Mouse (Mus musculus): ENCODE data around the gene Fam53b.

Gene Fam53b

GRCm38 (mm10) chr7:132790447-132791219 lies 23.1 kb downstream of the Fam53b start:
- no peak for DNase-seq (ENCODE audit: low read depth in 1 of 2, low spot score in 2 of 2)

- DNase-seq (ENCODE audit: low read depth in 1 of 2, low spot score in 2 of 2): no peak
These were observed 24.9 kb downstream of the Fam53b start for GRCm38 (mm10) chr7:132788826-132789225.

GRCm38 (mm10) chr7:132787496-132788190 lies 26.0 kb downstream of the Fam53b start:
- DNase-seq (ENCODE audit: low read depth in 1 of 2, low spot score in 2 of 2): no peak

GRCm38 (mm10) chr7:132787022-132787421 lies 26.7 kb downstream of the Fam53b start:
- no peak for DNase-seq (ENCODE audit: low read depth in 1 of 2, low spot score in 2 of 2)

GRCm38 (mm10) chr7:132786522-132786921 lies 27.2 kb downstream of the Fam53b start:
- no peak for DNase-seq (ENCODE audit: low read depth in 1 of 2, low spot score in 2 of 2)

- no peak for DNase-seq (ENCODE audit: low read depth in 1 of 2, low spot score in 2 of 2)
These were observed 27.7 kb downstream of the Fam53b start for GRCm38 (mm10) chr7:132786011-132786410.

- no peak for DNase-seq (ENCODE audit: low read depth in 1 of 2, low spot score in 2 of 2)
These were observed 29.6 kb downstream of the Fam53b start for GRCm38 (mm10) chr7:132784101-132784500.

- no peak for DNase-seq (ENCODE audit: low read depth in 1 of 2, low spot score in 2 of 2)
These were observed 31.8 kb downstream of the Fam53b start for GRCm38 (mm10) chr7:132781850-132782249.

GRCm38 (mm10) chr7:132781130-132781814 lies 32.4 kb downstream of the Fam53b start:
- no peak for DNase-seq (ENCODE audit: low read depth in 1 of 2, low spot score in 2 of 2)

GRCm38 (mm10) chr7:132780611-132781010 lies 33.1 kb downstream of the Fam53b start:
- DNase-seq (ENCODE audit: low read depth in 1 of 2, low spot score in 2 of 2): no peak

- no peak for DNase-seq (ENCODE audit: low read depth in 1 of 2, low spot score in 2 of 2)
These were observed 35.1 kb downstream of the Fam53b start for GRCm38 (mm10) chr7:132778630-132779029.

GRCm38 (mm10) chr7:132777728-132778453 lies 35.8 kb downstream of the Fam53b start:
- no peak for DNase-seq (ENCODE audit: low read depth in 1 of 2, low spot score in 2 of 2)

- no peak for DNase-seq (ENCODE audit: low read depth in 1 of 2, low spot score in 2 of 2)
These were observed 36.6 kb downstream of the Fam53b start for GRCm38 (mm10) chr7:132777117-132777516.

GRCm38 (mm10) chr7:132776338-132777111 lies 37.2 kb downstream of the Fam53b start:
- DNase-seq (ENCODE audit: low read depth in 1 of 2, low spot score in 2 of 2): peak in 1 of 2 experiments; percentile 6

GRCm38 (mm10) chr7:132775922-132776321 lies 37.8 kb downstream of the Fam53b start:
- no peak for DNase-seq (ENCODE audit: low read depth in 1 of 2, low spot score in 2 of 2)

GRCm38 (mm10) chr7:132775333-132775732 lies 38.4 kb downstream of the Fam53b start:
- DNase-seq (ENCODE audit: low read depth in 1 of 2, low spot score in 2 of 2): no peak

GRCm38 (mm10) chr7:132773011-132773705 lies 40.5 kb downstream of the Fam53b start:
- no peak for DNase-seq (ENCODE audit: low read depth in 1 of 2, low spot score in 2 of 2)

- DNase-seq (ENCODE audit: low read depth in 1 of 2, low spot score in 2 of 2): no peak
These were observed 41.2 kb downstream of the Fam53b start for GRCm38 (mm10) chr7:132772440-132772839.

GRCm38 (mm10) chr7:132768498-132769344 lies 45.0 kb downstream of the Fam53b start:
- no peak for DNase-seq (ENCODE audit: low read depth in 1 of 2, low spot score in 2 of 2)

Measured in monocyte, adult 2 months (primary cell).